Mouse (Mus musculus): ENCODE data around the gene Lrrc34. TPM values are rescaled to one million over a fixed set of nuclear protein-coding genes. Genes with fewer than 3 reads are reported as not detected.

Gene Lrrc34
- polyA plus RNA-seq, 1 experiment from 2014 or later: 0.38 TPM

- no peaks in the 10 kb centered on the region for H3K36me3 ChIP-seq
- no peak overlapping the region for H3K27ac ChIP-seq
- ATAC-seq: no peak
- H3K27me3 ChIP-seq (replicated peaks): no peaks in the 10 kb centered on the region
- H3K9ac ChIP-seq: no peak overlapping the region
- H3K4me1 ChIP-seq: no peaks in the 10 kb centered on the region
- H3K9me3 ChIP-seq (replicated peaks): no peaks in the 10 kb centered on the region
- H3K4me2 ChIP-seq: no peak overlapping the region
- H3K4me3 ChIP-seq: no peak overlapping the region
- 74% methylated on average over 4 of the region's 4 CpGs for WGBS (ENCODE audit: insufficient replicate concordance)
Measured at GRCm38 (mm10) chr3:30635629-30636028, 12.0 kb downstream of the Lrrc34 start.

GRCm38 (mm10) chr3:30633681-30634080 lies 14.0 kb downstream of the Lrrc34 start:
- no peaks in the 10 kb centered on the region for H3K4me1 ChIP-seq
- H3K36me3 ChIP-seq: no peaks in the 10 kb centered on the region
- H3K9ac ChIP-seq: no peak overlapping the region
- no peak for ATAC-seq
- H3K27me3 ChIP-seq (replicated peaks): no peaks in the 10 kb centered on the region
- H3K4me3 ChIP-seq: no peak overlapping the region
- H3K9me3 ChIP-seq (replicated peaks): no peaks in the 10 kb centered on the region
- no peak overlapping the region for H3K27ac ChIP-seq
- 54% methylated on average over 3 of the region's 3 CpGs for WGBS (ENCODE audit: insufficient replicate concordance)
- H3K4me2 ChIP-seq: no peak overlapping the region

GRCm38 (mm10) chr3:30620132-30620531 lies 27.5 kb downstream of the Lrrc34 start:
- 54% methylated on average over 8 of the region's 8 CpGs for WGBS (ENCODE audit: insufficient replicate concordance)
- 0 out of 2 replicates have a peak, but pooled peaks cover 12% of the 10 kb centered on the region for H3K4me1 ChIP-seq
- H3K9ac ChIP-seq: no peak overlapping the region
- no peak overlapping the region for H3K4me2 ChIP-seq
- H3K9me3 ChIP-seq (replicated peaks): no peaks in the 10 kb centered on the region
- H3K4me3 ChIP-seq: no peak overlapping the region
- H3K36me3 ChIP-seq: peaks cover 43% of the 10 kb centered on the region
- ATAC-seq: no peak
- no peak overlapping the region for H3K27ac ChIP-seq
- H3K27me3 ChIP-seq (replicated peaks): no peaks in the 10 kb centered on the region

GRCm38 (mm10) chr3:30610930-30611329 lies 36.7 kb downstream of the Lrrc34 start:
- Histone ChIP-seq H3K9ac (no peak overlapping the region), H3K4me1 (0 out of 2 replicates have a peak, but pooled peaks cover 5% of the 10 kb centered on the region), H3K4me2 (no peak overlapping the region), H3K9me3 (replicated peaks) (no peaks in the 10 kb centered on the region), H3K4me3 (no peak overlapping the region), H3K27ac (no peak overlapping the region), H3K36me3 (peaks cover 82% of the 10 kb centered on the region), H3K27me3 (replicated peaks) (no peaks in the 10 kb centered on the region)
- no peak for ATAC-seq
- 89% methylated on average over 4 of the region's 4 CpGs for WGBS (ENCODE audit: insufficient replicate concordance)

GRCm38 (mm10) chr3:30608999-30609398 lies 38.7 kb downstream of the Lrrc34 start:
- Histone ChIP-seq H3K36me3 (peaks cover 81% of the 10 kb centered on the region), H3K4me1 (peaks cover 12% of the 10 kb centered on the region), H3K4me3 (no peak overlapping the region), H3K4me2 (no peak overlapping the region), H3K9me3 (replicated peaks) (no peaks in the 10 kb centered on the region), H3K27me3 (replicated peaks) (no peaks in the 10 kb centered on the region), H3K9ac (no peak overlapping the region), H3K27ac (no peak overlapping the region)
- no peak for ATAC-seq
- WGBS (ENCODE audit: insufficient replicate concordance): 85% methylated on average over 3 of the region's 3 CpGs

GRCm38 (mm10) chr3:30603256-30603655 lies 44.4 kb downstream of the Lrrc34 start:
- no peaks in the 10 kb centered on the region for H3K9me3 ChIP-seq (replicated peaks)
- peak overlapping the region; percentile 98 for H3K27ac ChIP-seq
- peaks cover 30% of the 10 kb centered on the region for H3K4me1 ChIP-seq
- 50% methylated on average over 10 of the region's 10 CpGs for WGBS (ENCODE audit: insufficient replicate concordance)
- H3K36me3 ChIP-seq: peaks cover 35% of the 10 kb centered on the region
- ATAC-seq: no peak
- H3K4me2 ChIP-seq: peak overlapping the region; percentile 78
- H3K9ac ChIP-seq: peak overlapping the region; percentile 81
- peak overlapping the region; percentile 87 for H3K4me3 ChIP-seq
- H3K27me3 ChIP-seq (replicated peaks): peaks cover 14% of the 10 kb centered on the region

- Histone ChIP-seq H3K27me3 (replicated peaks) (peaks cover 20% of the 10 kb centered on the region), H3K9ac (peak overlapping the region; percentile 81), H3K4me1 (peaks cover 28% of the 10 kb centered on the region), H3K4me2 (peak overlapping the region; percentile 78), H3K9me3 (replicated peaks) (no peaks in the 10 kb centered on the region), H3K36me3 (peaks cover 30% of the 10 kb centered on the region), H3K4me3 (peak overlapping the region; percentile 87), H3K27ac (peak overlapping the region; percentile 98)
- 1% methylated on average over 27 of the region's 27 CpGs for WGBS (ENCODE audit: insufficient replicate concordance)
- peak; percentile 73 for ATAC-seq
Measured at GRCm38 (mm10) chr3:30602740-30603098, 45.0 kb downstream of the Lrrc34 start.

GRCm38 (mm10) chr3:30602065-30602739 lies 45.5 kb downstream of the Lrrc34 start, which contains the start of gene Mynn:
TSS of gene Mynn (plus strand) at chr3:30602065.
- WGBS (ENCODE audit: insufficient replicate concordance): under 1% methylated on average over 40 of the region's 40 CpGs
- peak within 1 kb of the TSS; percentile 81 for H3K9ac ChIP-seq
- peak; percentile 92 for ATAC-seq
- H3K36me3 ChIP-seq: peaks cover 25% of the 10 kb centered on the region
- no peaks in the 10 kb centered on the region for H3K9me3 ChIP-seq (replicated peaks)
- H3K4me1 ChIP-seq: peaks cover 28% of the 10 kb centered on the region
- peak within 1 kb of the TSS; percentile 78 for H3K4me2 ChIP-seq
- peak within 1 kb of the TSS; percentile 87 for H3K4me3 ChIP-seq
- peak within 1 kb of the TSS; percentile 98 for H3K27ac ChIP-seq
- peaks cover 24% of the 10 kb centered on the region for H3K27me3 ChIP-seq (replicated peaks)

GRCm38 (mm10) chr3:30601610-30602064 lies 46.0 kb downstream of the Lrrc34 start:
- ATAC-seq: no peak
- H3K4me2 ChIP-seq: peak overlapping the region; percentile 78
- H3K9ac ChIP-seq: peak overlapping the region; percentile 81
- whole genome bisulfite sequencing (ENCODE audit: insufficient replicate concordance): 1% methylated on average over 13 of the region's 13 CpGs
- peak overlapping the region; percentile 87 for H3K4me3 ChIP-seq
- peaks cover 28% of the 10 kb centered on the region for H3K4me1 ChIP-seq
- no peaks in the 10 kb centered on the region for H3K9me3 ChIP-seq (replicated peaks)
- peaks cover 22% of the 10 kb centered on the region for H3K36me3 ChIP-seq
- H3K27me3 ChIP-seq (replicated peaks): peaks cover 29% of the 10 kb centered on the region
- H3K27ac ChIP-seq: peak overlapping the region; percentile 98

- ATAC-seq: peak; percentile 62
- peaks cover 28% of the 10 kb centered on the region for H3K4me1 ChIP-seq
Measured at GRCm38 (mm10) chr3:30601175-30601574, 46.5 kb downstream of the Lrrc34 start.

GRCm38 (mm10) chr3:30600717-30601116 lies 47.0 kb downstream of the Lrrc34 start:
- H3K27ac ChIP-seq: peak overlapping the region; percentile 72
- peaks cover 15% of the 10 kb centered on the region for H3K36me3 ChIP-seq

More at GRCm38 (mm10) chr3:30601175-30601574, 46.5 kb downstream of the Lrrc34 start:
- peak overlapping the region; percentile 98 for H3K27ac ChIP-seq
- H3K27me3 ChIP-seq (replicated peaks): peaks cover 34% of the 10 kb centered on the region
- no peaks in the 10 kb centered on the region for H3K9me3 ChIP-seq (replicated peaks)
- peaks cover 18% of the 10 kb centered on the region for H3K36me3 ChIP-seq
- WGBS (ENCODE audit: insufficient replicate concordance): under 1% methylated on average over 17 of the region's 17 CpGs
- H3K9ac ChIP-seq: peak overlapping the region; percentile 69; the same call in 1 of the 2 replicates
- H3K4me2 ChIP-seq: peak overlapping the region; percentile 78
- H3K4me3 ChIP-seq: peak overlapping the region; percentile 87

GRCm38 (mm10) chr3:30599711-30600545 lies 47.7 kb downstream of the Lrrc34 start, which contains the start of gene Actrt3:
TSS of gene Actrt3 (minus strand) at chr3:30599939.
- Histone ChIP-seq H3K36me3 (peaks cover 10% of the 10 kb centered on the region), H3K9ac (peak within 1 kb of the TSS; percentile 69), H3K4me2 (peak within 1 kb of the TSS; percentile 78), H3K9me3 (replicated peaks) (no peaks in the 10 kb centered on the region), H3K27ac (peak within 1 kb of the TSS; percentile 72), H3K4me3 (peak within 1 kb of the TSS; percentile 87), H3K27me3 (replicated peaks) (peaks cover 46% of the 10 kb centered on the region), H3K4me1 (peaks cover 33% of the 10 kb centered on the region)
- ATAC-seq: no peak
- 3% methylated on average over 32 of the region's 32 CpGs for WGBS (ENCODE audit: insufficient replicate concordance)

More at GRCm38 (mm10) chr3:30600717-30601116, 47.0 kb downstream of the Lrrc34 start:
- H3K4me2 ChIP-seq: peak overlapping the region; percentile 78
- no peak for ATAC-seq
- under 1% methylated on average over 14 of the region's 14 CpGs for WGBS (ENCODE audit: insufficient replicate concordance)
- H3K4me1 ChIP-seq: peaks cover 28% of the 10 kb centered on the region
- H3K27me3 ChIP-seq (replicated peaks): peaks cover 38% of the 10 kb centered on the region
- H3K9me3 ChIP-seq (replicated peaks): no peaks in the 10 kb centered on the region
- peak overlapping the region; percentile 87 for H3K4me3 ChIP-seq
- peak overlapping the region; percentile 69 for H3K9ac ChIP-seq
